Mouse (Mus musculus) embryonic facial prominence, embryonic 13.5 days (tissue): ENCODE data around the gene Pigb. TPM values are rescaled to one million over a fixed set of nuclear protein-coding genes. Genes with fewer than 3 reads are reported as not detected.
"Not testable (repeated sequence)": the region's sequence is repeated elsewhere in the genome, so short reads cannot be mapped to it uniquely, and the experiment has no call there.

Experiments
- ATAC-seq: fragments of 200-750 bp; cut with Nextera tagmentation; 2 replicates; pipeline ENCODE4 v1.8.0; 2017; ENCODE audit warnings: low read depth; ENCODE audit not compliant: insufficient number of reproducible peaks, insufficient read depth, low FRiP score, low TSS enrichment
- H3K27ac ChIP-seq: fragments of 300-500 bp; sonication (generic); 2 replicates; pipeline ENCODE4 v1.5.1; 2015; ENCODE audit warnings: moderate library complexity, mild to moderate bottlenecking, inconsistent platforms
- H3K27me3 ChIP-seq: fragments of 300-500 bp; sonication (generic); 2 replicates; pipeline ENCODE4 v1.6.1; 2015; ENCODE audit warnings: mild to moderate bottlenecking, inconsistent platforms
- H3K36me3 ChIP-seq: fragments of 300-500 bp; sonication (generic); 2 replicates; pipeline ENCODE4 v1.6.1; 2015; ENCODE audit warnings: mild to moderate bottlenecking, inconsistent platforms
- H3K4me1 ChIP-seq: fragments of 300-500 bp; sonication (generic); 2 replicates; pipeline ENCODE4 v1.6.1; 2015; ENCODE audit warnings: inconsistent platforms
- H3K4me2 ChIP-seq: fragments of 300-500 bp; sonication (generic); 2 replicates; pipeline ENCODE4 v1.6.1; 2015; ENCODE audit warnings: moderate library complexity, mild to moderate bottlenecking, inconsistent platforms
- H3K4me3 ChIP-seq: fragments of 300-500 bp; sonication (generic); 2 replicates; pipeline ENCODE4 v1.5.1; 2015; ENCODE audit warnings: mild to moderate bottlenecking, inconsistent platforms
- H3K9ac ChIP-seq: fragments of 300-500 bp; sonication (generic); 2 replicates; pipeline ENCODE4 v1.6.1; 2015; ENCODE audit warnings: mild to moderate bottlenecking, inconsistent platforms
- H3K9me3 ChIP-seq: fragments of 300-500 bp; sonication (generic); 2 replicates; pipeline ENCODE4 v1.6.1; 2016; ENCODE audit warnings: inconsistent platforms
- WGBS: fragments of 180-500 bp; shearing (Covaris S2); methylation state at CpG from one replicate; pipeline ENCODE4 v1.1.7; 2015; ENCODE audit warnings: mixed read lengths; 5-methylcytosine and 5-hydroxymethylcytosine counted together
- polyA plus RNA-seq: library from polyadenylated mRNA; unstranded; fragments of >200 nt; fragmentation: Nextera tagmentation; extraction: Ambion mirVana; gene quantifications from 2 replicates; pipeline ENCODE4 v1.2.1, GENCODE M21; 2015

Gene Pigb
- polyA plus RNA-seq, result 14.1 and 14.3 TPM in 2 replicates

GRCm38 (mm10) chr9:73040080-73040479 is at the start of gene Pigb:
TSS of gene Pigb (minus strand) at chr9:73040378.
- peak within 1 kb of the TSS; percentile 88 for H3K27ac ChIP-seq
- H3K36me3 ChIP-seq, result no peaks in the 10 kb centered on the region; the same call in 1 of the 2 replicates
- WGBS, result 32% methylated on average over 6 of the region's 6 CpGs
- no peak for ATAC-seq
- H3K27me3 ChIP-seq, result no peaks in the 10 kb centered on the region
- peak within 1 kb of the TSS; percentile 87 for H3K4me2 ChIP-seq
- peak within 1 kb of the TSS; percentile 86 for H3K9ac ChIP-seq
- H3K4me1 ChIP-seq, result peaks cover 22% of the 10 kb centered on the region
- no peaks in the 10 kb centered on the region for H3K9me3 ChIP-seq
- peak within 1 kb of the TSS; percentile 86 for H3K4me3 ChIP-seq

DNA sequence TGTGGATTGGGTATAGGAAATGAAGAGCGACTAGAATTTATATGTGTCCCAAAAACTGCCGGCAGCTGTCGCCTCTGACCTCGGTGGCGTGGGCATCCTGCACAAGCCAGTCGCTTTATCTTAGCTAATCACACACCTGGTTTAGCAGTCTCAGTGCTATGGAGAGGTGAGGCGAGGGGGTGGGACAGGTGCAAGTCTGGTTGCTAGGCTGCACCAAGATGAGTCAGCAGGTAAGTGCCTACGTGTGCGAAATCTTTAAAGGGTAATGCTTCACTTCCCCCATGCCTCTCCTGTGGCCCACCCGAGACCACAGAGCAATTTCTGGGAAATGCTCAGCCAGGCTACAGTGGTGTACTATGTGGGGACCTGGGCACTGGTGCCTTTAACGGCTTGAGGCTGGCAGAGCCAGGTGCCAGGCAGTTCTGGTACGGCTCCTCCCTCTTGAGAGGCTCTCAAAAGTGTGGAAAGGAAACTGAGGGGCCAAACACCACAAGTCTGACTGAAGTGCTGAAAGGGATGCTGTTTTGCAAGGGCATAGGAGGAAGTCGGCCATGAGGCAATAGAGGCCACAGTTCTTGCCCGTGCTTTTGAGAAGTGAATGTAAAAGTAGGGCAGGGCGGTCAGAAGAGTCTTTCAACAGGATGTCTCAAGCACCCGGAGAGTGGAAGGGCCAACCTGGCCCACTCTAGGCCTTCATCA is 49.2 kb upstream of the Pigb start:
- ATAC-seq, result no peak
- H3K4me3 ChIP-seq, result no peak overlapping the region
- H3K4me1 ChIP-seq, result no peaks in the 10 kb centered on the region
- H3K9ac ChIP-seq, result no peak overlapping the region
- WGBS, result 75% methylated on average over 16 of the region's 16 CpGs
- no peak overlapping the region for H3K4me2 ChIP-seq
- no peak overlapping the region for H3K27ac ChIP-seq
- peaks cover 7% of the 10 kb centered on the region for H3K36me3 ChIP-seq
- no peaks in the 10 kb centered on the region for H3K9me3 ChIP-seq
- no peaks in the 10 kb centered on the region for H3K27me3 ChIP-seq

GRCm38 (mm10) chr9:73087581-73087980 is 47.4 kb upstream of the Pigb start:
- WGBS, result 76% methylated on average over 5 of the region's 5 CpGs
- Histone ChIP-seq H3K4me1 (no peaks in the 10 kb centered on the region), H3K9me3 (no peaks in the 10 kb centered on the region), H3K9ac (no peak overlapping the region), H3K27ac (no peak overlapping the region), H3K4me3 (no peak overlapping the region), H3K27me3 (no peaks in the 10 kb centered on the region), H3K36me3 (peaks cover 7% of the 10 kb centered on the region), H3K4me2 (no peak overlapping the region)
- ATAC-seq, result no peak

DNA sequence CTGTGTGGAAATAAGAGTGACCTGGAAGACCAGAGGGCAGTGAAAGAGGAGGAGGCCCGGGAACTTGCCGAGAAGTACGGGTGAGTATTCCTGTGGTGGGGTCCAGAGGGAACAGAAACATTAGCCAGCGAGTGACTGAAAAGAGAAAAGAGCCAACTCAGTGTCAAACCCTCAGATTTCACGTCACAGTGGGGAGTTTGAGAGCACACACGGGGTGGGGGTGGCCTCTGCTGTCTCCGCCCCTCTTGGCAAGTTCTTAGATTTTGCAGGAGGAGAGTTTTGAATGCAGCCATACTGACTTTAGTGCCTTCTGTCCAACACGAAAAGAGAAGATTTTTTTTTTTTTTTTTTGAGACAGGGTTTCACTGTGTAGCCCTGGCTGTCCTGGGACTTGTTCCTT is 46.9 kb upstream of the Pigb start:
- H3K27ac ChIP-seq, result no peak overlapping the region
- H3K4me2 ChIP-seq, result no peak overlapping the region
- no peaks in the 10 kb centered on the region for H3K27me3 ChIP-seq
- WGBS, result 59% methylated on average over 8 of the region's 8 CpGs
- no peaks in the 10 kb centered on the region for H3K9me3 ChIP-seq
- H3K36me3 ChIP-seq, result peaks cover 7% of the 10 kb centered on the region
- no peak for ATAC-seq
- H3K9ac ChIP-seq, result no peak overlapping the region
- H3K4me3 ChIP-seq, result no peak overlapping the region
- no peaks in the 10 kb centered on the region for H3K4me1 ChIP-seq

- Histone ChIP-seq H3K4me3 (no peak overlapping the region), H3K9ac (no peak overlapping the region), H3K36me3 (peaks cover 7% of the 10 kb centered on the region), H3K9me3 (no peaks in the 10 kb centered on the region), H3K27me3 (no peaks in the 10 kb centered on the region), H3K4me2 (no peak overlapping the region), H3K4me1 (no peaks in the 10 kb centered on the region), H3K27ac (no peak overlapping the region)
- 88% methylated on average over 6 of the region's 6 CpGs for WGBS
- no peak for ATAC-seq
Measured at GRCm38 (mm10) chr9:73085845-73086244, 45.7 kb upstream of the Pigb start.

GRCm38 (mm10) chr9:73083956-73084355 is 43.8 kb upstream of the Pigb start:
- no peaks in the 10 kb centered on the region for H3K4me1 ChIP-seq
- H3K9ac ChIP-seq, result no peak overlapping the region
- H3K27ac ChIP-seq, result no peak overlapping the region
- no peak overlapping the region for H3K4me3 ChIP-seq
- H3K36me3 ChIP-seq, result peaks cover 7% of the 10 kb centered on the region
- H3K4me2 ChIP-seq, result no peak overlapping the region
- H3K9me3 ChIP-seq, result no peaks in the 10 kb centered on the region
- WGBS, result 77% methylated on average over 6 of the region's 6 CpGs
- H3K27me3 ChIP-seq, result no peaks in the 10 kb centered on the region
- ATAC-seq, result no peak

- Histone ChIP-seq H3K4me1 (no peaks in the 10 kb centered on the region), H3K9me3 (no peaks in the 10 kb centered on the region), H3K27ac (no peak overlapping the region), H3K9ac (no peak overlapping the region), H3K36me3 (peaks cover 7% of the 10 kb centered on the region), H3K4me2 (no peak overlapping the region), H3K27me3 (no peaks in the 10 kb centered on the region), H3K4me3 (no peak overlapping the region)
- 73% methylated on average over 8 of the region's 8 CpGs for WGBS
- ATAC-seq, result no peak
Measured at GRCm38 (mm10) chr9:73082291-73083000, 42.3 kb upstream of the Pigb start.

- no peak overlapping the region for H3K9ac ChIP-seq
- peaks cover 4% of the 10 kb centered on the region; the same call in 1 of the 2 replicates for H3K36me3 ChIP-seq
- no peaks in the 10 kb centered on the region for H3K4me1 ChIP-seq
- H3K4me2 ChIP-seq, result no peak overlapping the region
- no peak for ATAC-seq
- H3K4me3 ChIP-seq, result no peak overlapping the region
- no peak overlapping the region for H3K27ac ChIP-seq
- H3K9me3 ChIP-seq, result no peaks in the 10 kb centered on the region
- no peaks in the 10 kb centered on the region for H3K27me3 ChIP-seq
- WGBS, result 42% methylated on average over 7 of the region's 7 CpGs
Measured at GRCm38 (mm10) chr9:73079801-73080325, 39.7 kb upstream of the Pigb start.

DNA sequence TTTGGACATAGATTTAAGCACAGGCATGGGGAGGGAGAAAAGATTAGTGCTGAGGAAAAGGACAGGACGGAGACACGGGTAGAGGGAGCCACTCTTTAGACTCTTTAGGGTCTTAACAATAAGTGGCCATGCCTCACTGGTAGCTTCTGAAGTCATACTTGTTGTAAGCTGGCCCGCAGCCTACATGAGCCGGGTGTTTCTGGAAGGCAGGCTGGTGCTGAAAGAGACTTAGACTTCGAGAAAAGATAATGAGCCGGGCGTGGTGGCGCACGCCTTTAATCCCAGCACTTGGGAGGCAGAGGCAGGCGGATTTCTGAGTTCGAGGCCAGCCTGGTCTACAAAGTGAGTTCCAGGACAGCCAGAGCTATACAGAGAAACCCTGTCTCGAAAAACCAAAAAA is 39.2 kb upstream of the Pigb start:
- not testable (repeated sequence) for H3K4me3 ChIP-seq, H3K9me3 ChIP-seq, H3K4me2 ChIP-seq, H3K27ac ChIP-seq, H3K9ac ChIP-seq, ATAC-seq, H3K27me3 ChIP-seq, H3K4me1 ChIP-seq, H3K36me3 ChIP-seq
- WGBS, result 87% methylated on average over 11 of the region's 12 CpGs

GRCm38 (mm10) chr9:73073169-73073568 is 33.0 kb upstream of the Pigb start:
- Histone ChIP-seq H3K9me3 (no peaks in the 10 kb centered on the region), H3K27ac (no peak overlapping the region), H3K4me1 (peaks cover 3% of the 10 kb centered on the region), H3K27me3 (no peaks in the 10 kb centered on the region), H3K4me2 (no peak overlapping the region), H3K36me3 (0 out of 2 replicates have a peak, but pooled peaks cover 3% of the 10 kb centered on the region), H3K9ac (no peak overlapping the region), H3K4me3 (no peak overlapping the region)
- WGBS, result 87% methylated on average over 5 of the region's 5 CpGs
- ATAC-seq, result no peak

- Histone ChIP-seq H3K4me3 (no peak overlapping the region), H3K27me3 (no peaks in the 10 kb centered on the region), H3K36me3 (0 out of 2 replicates have a peak, but pooled peaks cover 3% of the 10 kb centered on the region), H3K27ac (no peak overlapping the region), H3K9me3 (no peaks in the 10 kb centered on the region), H3K4me1 (peaks cover 11% of the 10 kb centered on the region), H3K4me2 (no peak overlapping the region), H3K9ac (no peak overlapping the region)
- 73% methylated on average over 8 of the region's 8 CpGs for WGBS
- ATAC-seq, result no peak
Measured at GRCm38 (mm10) chr9:73072426-73072825, 32.2 kb upstream of the Pigb start.
